Mouse (Mus musculus) layer of hippocampus, adult 18-20 months (tissue): Measurements from ENCODE around the gene Itga5. TPM values are rescaled to one million over a fixed set of nuclear protein-coding genes. Genes with fewer than 3 reads are reported as not detected.

Experiments used
- DNase-seq, 2 experiments: peaks; one replicate each; pipeline ENCODE4 v3.0.0; 2022; ENCODE audit warnings: low spot score in 2 of 2
- microRNA-seq, 2 experiments: library from miRNA; unstranded; fragments of <30 nt; microRNA quantifications; one replicate each; pipeline ENCODE4 v1.2.0; 2021
- total RNA-seq, 2 experiments: library from RNA; stranded (reverse); gene quantifications; 2 replicates each; pipeline ENCODE4 v1.2.3; 2021

Itga5 gene
- total RNA-seq, 2 experiments from 2014 or later, result 1.1 to 1.2 TPM

DNA sequence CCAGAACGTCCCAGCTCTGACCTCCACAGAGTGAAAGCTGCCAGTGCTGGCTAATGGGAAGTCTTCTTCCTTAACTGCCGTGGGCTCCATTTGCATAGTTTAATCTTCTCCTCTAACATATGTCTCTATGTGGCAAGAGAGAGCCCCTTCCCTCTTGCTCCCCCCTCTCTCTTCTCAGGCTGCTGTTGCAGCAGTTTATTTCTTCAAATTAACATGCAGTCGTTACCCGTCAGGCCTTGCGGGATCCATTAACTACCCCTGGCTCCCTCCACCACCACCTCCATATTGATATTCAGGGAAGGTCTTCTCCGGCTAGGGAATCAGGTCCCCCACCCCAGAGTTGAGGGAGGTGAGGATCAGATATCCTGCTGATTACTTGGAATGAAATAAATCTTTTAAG is 69.2 kb downstream of the Itga5 start:
- no peak for DNase-seq

DNA sequence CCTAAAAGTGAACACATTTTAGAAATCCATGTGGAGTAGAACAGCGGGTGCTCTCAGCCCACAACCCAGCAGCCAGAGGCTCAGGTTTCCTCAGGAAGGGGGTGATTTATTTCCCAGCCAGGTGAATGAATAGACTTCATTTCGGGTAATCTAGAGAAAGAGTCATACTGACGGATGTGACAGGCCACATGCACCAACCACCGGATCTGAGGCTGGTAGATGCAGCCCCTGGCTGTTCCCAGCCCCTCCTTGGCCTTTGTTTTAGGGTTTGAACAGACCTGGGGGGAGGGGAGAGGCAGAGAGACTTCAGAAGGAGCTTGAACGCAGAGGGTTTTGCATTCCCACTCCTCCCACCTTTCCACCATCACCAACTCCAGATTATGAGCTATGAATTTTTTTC is 70.7 kb downstream of the Itga5 start:
- DNase-seq, result no peak

DNA sequence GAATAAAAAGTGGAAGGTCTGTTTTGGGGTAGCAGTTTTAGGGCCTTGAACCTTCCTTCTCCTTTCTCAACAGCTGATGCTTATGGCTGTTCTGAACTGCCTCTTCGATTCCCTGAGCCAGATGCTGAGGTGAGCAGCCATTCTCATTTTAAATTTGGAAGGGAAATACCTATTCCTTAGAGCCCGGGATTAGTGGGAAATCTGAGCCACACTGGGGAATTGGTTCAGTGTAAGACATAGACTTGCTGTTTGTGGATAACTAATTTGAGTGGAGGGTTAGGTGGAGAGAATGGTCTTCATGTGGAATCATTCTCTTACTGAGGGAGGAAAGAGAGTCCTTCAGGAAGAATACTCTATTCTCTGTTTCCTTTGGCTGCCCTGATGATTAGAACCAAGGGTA is 71.9 kb downstream of the Itga5 start:
- DNase-seq, result no peak

Small RNA genes lying within 50 kb of the gene (microRNA-seq; reads per million reads assigned to microRNA genes)
- gene Mir6963, result 0 reads per million in 2 experiments

Other genes with a start within 250 kb of the Itga5 start
- 10 to 100 TPM; 18.3 to 19.9 TPM for gene Smug1, start 199.7 kb downstream of the Itga5 start, total RNA-seq
- 100 to 1,000 TPM; 174 to 190 TPM for gene Cbx5, start 126.9 kb downstream of the Itga5 start, total RNA-seq
- 100 to 1,000 TPM; 239 to 256 TPM for gene Hnrnpa1, start 126.3 kb downstream of the Itga5 start, total RNA-seq
- gene Nfe2, start 108.4 kb downstream of the Itga5 start, total RNA-seq, result not detected
- 100 to 1,000 TPM in 1 of 2 experiments, 10 to 100 TPM in 1; 97.0 to 100 TPM for gene Copz1, start 94.0 kb downstream of the Itga5 start, total RNA-seq
- under 1 TPM; 0.54 to 0.63 TPM for gene Gpr84, start 56.2 kb downstream of the Itga5 start, total RNA-seq
- 10 to 100 TPM; 43.7 to 49.8 TPM for gene Zfp385a, start 26.7 kb downstream of the Itga5 start, total RNA-seq
- gene Gtsf1, start 63.7 kb upstream of the Itga5 start, total RNA-seq, result not detected
- gene Gtsf2, start 81.7 kb upstream of the Itga5 start, total RNA-seq, result not detected
- 1 to 10 TPM; 7.4 to 8.8 TPM for gene Nckap1l, start 87.0 kb upstream of the Itga5 start, total RNA-seq
- 100 to 1,000 TPM; 111 to 112 TPM for gene Pde1b, start 136.3 kb upstream of the Itga5 start, total RNA-seq
- 100 to 1,000 TPM; 113 to 123 TPM for gene Ppp1r1a, start 171.2 kb upstream of the Itga5 start, total RNA-seq
- gene Glycam1, start 198.3 kb upstream of the Itga5 start, total RNA-seq, result under 1 TPM; 0.58 to 0.74 TPM